8 mouse cellular contexts compared by ENCODE assay signal in genomic region chr19:10881426-10882154, GRCm38 (mm10). TPM values are rescaled to one million over a fixed set of nuclear protein-coding genes. Genes with fewer than 3 reads are reported as not detected.
DNase-seq lines count a peak whose midpoint lies in the region; ATAC-seq and TF ChIP-seq lines count a peak whose summit lies in the region.

Gene Tmem109 (minus strand): TSS chr19:10882001.

- peak within 1 kb of the TSS; percentile 19 for H3K9ac ChIP-seq in ES-Bruce4 (ENCODE audit: low read depth, poor library complexity, severe bottlenecking)
- peak within 1 kb of the TSS; percentile 80 for H3K9ac ChIP-seq in forebrain, embryonic 14.5 days (ENCODE audit: low read length)
- H3K9ac ChIP-seq in neural tube, embryonic 15.5 days (replicated peaks): peak within 1 kb of the TSS; percentile 64

- TF ChIP-seq EP300 in ES-Bruce4 (IDR thresholded peaks at IDR 0.05; ENCODE audit: insufficient read depth, low read depth, low read length): no peak

- WGBS in forebrain, embryonic 14.5 days: under 1% methylated on average over 48 of the region's 49 CpGs
- under 1% methylated on average over 49 of the region's 49 CpGs for WGBS in neural tube, embryonic 15.5 days

- H3K27me3 ChIP-seq in ES-Bruce4 (ENCODE audit: control insufficient read depth, insufficient read depth, low read length, poor library complexity, severe bottlenecking): no peaks in the 10 kb centered on the region
- H3K27me3 ChIP-seq in forebrain, embryonic 14.5 days (replicated peaks; ENCODE audit: control insufficient read depth, insufficient read depth, low read length): no peaks in the 10 kb centered on the region
- no peaks in the 10 kb centered on the region for H3K27me3 ChIP-seq in neural tube, embryonic 15.5 days (replicated peaks)

- intact Hi-C loops in heart, postnatal 14 days (cut with DNase I): no loop called here

- peaks cover 3% of the 10 kb centered on the region for H3K4me1 ChIP-seq in ES-Bruce4 (ENCODE audit: control insufficient read depth, insufficient read depth, low read length)
- peaks cover 14% of the 10 kb centered on the region for H3K4me1 ChIP-seq in forebrain, embryonic 14.5 days (ENCODE audit: control insufficient read depth, insufficient read depth, low read length)
- peaks cover 23% of the 10 kb centered on the region for H3K4me1 ChIP-seq in neural tube, embryonic 15.5 days

- peak; percentile 82 for ATAC-seq in cerebellum, adult (ENCODE audit: insufficient number of reproducible peaks, low FRiP score, low TSS enrichment)
- peak; percentile 94 for ATAC-seq in forebrain, embryonic 14.5 days
- peak; percentile 94 for ATAC-seq in neural tube, embryonic 15.5 days (ENCODE audit: low FRiP score)

- H3K4me2 ChIP-seq in forebrain, embryonic 14.5 days (ENCODE audit: low read length): peak within 1 kb of the TSS; percentile 95
- H3K4me2 ChIP-seq in neural tube, embryonic 15.5 days: peak within 1 kb of the TSS; percentile 94

- TF ChIP-seq CTCF in ES-Bruce4 (IDR thresholded peaks at IDR 0.05; ENCODE audit: low read depth, low read length): peak; percentile 30

- no peaks in the 10 kb centered on the region for H3K9me3 ChIP-seq in ES-Bruce4 (replicated peaks; ENCODE audit: control insufficient read depth, insufficient read depth, low read length, poor library complexity, severe bottlenecking)
- peaks cover 5% of the 10 kb centered on the region; the same call in 1 of the 2 replicates for H3K9me3 ChIP-seq in forebrain, embryonic 14.5 days (replicated peaks; ENCODE audit: control insufficient read depth, low read length)
- no peaks in the 10 kb centered on the region for H3K9me3 ChIP-seq in neural tube, embryonic 15.5 days (replicated peaks)

- H3K36me3 ChIP-seq in ES-Bruce4 (ENCODE audit: control insufficient read depth, insufficient read depth, low read length, poor library complexity, severe bottlenecking): no peaks in the 10 kb centered on the region
- no peaks in the 10 kb centered on the region for H3K36me3 ChIP-seq in forebrain, embryonic 14.5 days (ENCODE audit: control insufficient read depth, insufficient read depth, low read length)
- no peaks in the 10 kb centered on the region for H3K36me3 ChIP-seq in neural tube, embryonic 15.5 days

- peak; percentile 99 for DNase-seq in forebrain, embryonic 14.5 days (ENCODE audit: low spot score)
- peak; percentile 93 to 94 for DNase-seq in heart, postnatal 14 days
- peak; percentile 93 for DNase-seq in layer of hippocampus, adult 11-12 months (ENCODE audit: low spot score)
- DNase-seq in lung, adult 18-20 months: peak; percentile 93 to 96
- peak; percentile 90 for DNase-seq in testis, postnatal 14 days (ENCODE audit: low spot score)

- H3K4me3 ChIP-seq in ES-Bruce4 (ENCODE audit: low read depth, low read length): peak within 1 kb of the TSS; percentile 72
- peak within 1 kb of the TSS; percentile 48 for H3K4me3 ChIP-seq in forebrain, embryonic 14.5 days (ENCODE audit: low read depth, low read length)
- H3K4me3 ChIP-seq in neural tube, embryonic 15.5 days (replicated peaks): peak within 1 kb of the TSS; percentile 73

- no peak within 1 kb of the TSS for H3K27ac ChIP-seq in ES-Bruce4 (ENCODE audit: insufficient read depth, low read length)
- peak within 1 kb of the TSS; percentile 97 for H3K27ac ChIP-seq in forebrain, embryonic 14.5 days (ENCODE audit: low read depth, low read length)
- H3K27ac ChIP-seq in neural tube, embryonic 15.5 days (replicated peaks): peak within 1 kb of the TSS; percentile 95

- TF ChIP-seq POLR2A in ES-Bruce4 (IDR thresholded peaks at IDR 0.05; ENCODE audit: insufficient read depth, low read length): no peak

RNA-seq across cellular contexts. Expression of gene Tmem109, which starts in this region (rescaled TPM):
- 16.3 and 20.1 TPM in 2 replicates for polyA plus RNA-seq in ES-Bruce4 (2011; ENCODE audit: insufficient read depth, insufficient read length, low read depth, missing spikeins)
- polyA plus RNA-seq in forebrain, embryonic 14.5 days (2014; fragmentation: Nextera tagmentation; extraction: Ambion mirVana): 42.7 and 47.7 TPM in 2 replicates
- total RNA-seq in heart, postnatal 14 days (2021): 10 to 100 TPM; 80.3 to 85.0 TPM
- 44.5 and 53.6 TPM in 2 replicates for polyA plus RNA-seq in neural tube, embryonic 15.5 days (2015; fragmentation: Nextera tagmentation; extraction: Ambion mirVana)

Comparison
In these comparisons a context has a peak if more than half of its experiments do, and no peak if none do; other contexts are left out.
1. H3K9ac ChIP-seq: peak in every context shown above with its lines; median percentile 80 in forebrain, embryonic 14.5 days; 64 in neural tube, embryonic 15.5 days; 19 in ES-Bruce4.